31 mouse cellular contexts compared by ENCODE assay signal in genomic region chr2:50456654-50457053, GRCm38 (mm10).
DNase-seq lines count a peak whose midpoint lies in the region; ATAC-seq and TF ChIP-seq lines count a peak whose summit lies in the region.
"Had no signal": no experiment of that assay in that cellular context is flagged by ENCODE, and none has a peak within 500 bp of the region (broad histone marks: within the 10 kb centered on the region; RNA-seq: fewer than 3 reads in every experiment).

No protein-coding gene starts in this region.

- H3K4me3 ChIP-seq in heart, embryonic 13.5 days: no peak overlapping the region
- no peak overlapping the region for H3K4me3 ChIP-seq in heart, embryonic 10.5 days
- H3K4me3 ChIP-seq in kidney, postnatal 0 days (replicated peaks; ENCODE audit: low read depth, low read length): no peak overlapping the region
- no peak overlapping the region for H3K4me3 ChIP-seq in embryonic fibroblast, embryonic 13.5 days (ENCODE audit: insufficient read depth, low read length)
- H3K4me3 ChIP-seq: embryonic facial prominence, embryonic 15.5 days; forebrain, embryonic 13.5 days; hindbrain, embryonic 12.5 days; layer of hippocampus, adult 2 months; limb, embryonic 10.5 days; limb, embryonic 15.5 days; liver, embryonic 13.5 days; midbrain, embryonic 10.5 days; neural tube, embryonic 13.5 days had no signal

- TF ChIP-seq CTCF in kidney, postnatal 0 days (IDR thresholded peaks at IDR 0.05; ENCODE audit: low read depth): no peak
- no peak for TF ChIP-seq CTCF in embryonic fibroblast, embryonic 13.5 days (IDR thresholded peaks at IDR 0.05; ENCODE audit: borderline replicate concordance, insufficient read depth, low read length)

- DNase-seq in heart, embryonic 10.5 days (ENCODE audit: low spot score): no peak
- peak; percentile 36 for DNase-seq in kidney, postnatal 0 days (ENCODE audit: low spot score)
- DNase-seq in kidney, postnatal 14 days: no peak
- DNase-seq in adrenal gland, postnatal 4 days (ENCODE audit: low spot score in 2 of 2): no peak
- DNase-seq in urinary bladder, postnatal 4 days (ENCODE audit: low spot score in 2 of 2): no peak
- DNase-seq: adrenal gland, postnatal 25 days; B cell, adult 2 months; cerebellum, adult 2 months; cerebellum, postnatal 14 days; gastrocnemius, postnatal 14 days; heart, postnatal 36 days; kidney, postnatal 25 days; liver, embryonic 13.5 days; lung, adult 2 months; lung, postnatal 14 days; right cerebral cortex, postnatal 4 days; thymus, adult 18-20 months; thymus, postnatal 25 days had no signal

- WGBS in heart, embryonic 13.5 days: 0% methylated on average over 1 of the region's 1 CpGs
- WGBS in heart, embryonic 10.5 days: 8% methylated on average over 1 of the region's 1 CpGs
- 52% methylated on average over 1 of the region's 1 CpGs for WGBS in kidney, postnatal 0 days

- H3K27ac ChIP-seq in heart, embryonic 13.5 days (replicated peaks): peak overlapping the region; percentile 33; the same call in 1 of the 2 replicates
- H3K27ac ChIP-seq in heart, embryonic 10.5 days: no peak overlapping the region
- no peak overlapping the region for H3K27ac ChIP-seq in kidney, postnatal 0 days
- H3K27ac ChIP-seq in embryonic fibroblast, embryonic 13.5 days (ENCODE audit: insufficient read depth, low read length): peak overlapping the region; percentile 84
- H3K27ac ChIP-seq: embryonic facial prominence, embryonic 15.5 days; forebrain, embryonic 13.5 days; hindbrain, embryonic 12.5 days; hindbrain, postnatal 0 days; layer of hippocampus, adult 2 months; limb, embryonic 10.5 days; limb, embryonic 15.5 days; liver, embryonic 13.5 days; midbrain, embryonic 10.5 days; neural tube, embryonic 13.5 days; stomach, postnatal 0 days had no signal

- H3K9me3 ChIP-seq in heart, embryonic 13.5 days: peaks cover 12% of the 10 kb centered on the region
- peaks cover 3% of the 10 kb centered on the region; the same call in 1 of the 2 replicates for H3K9me3 ChIP-seq in heart, embryonic 10.5 days
- peaks cover 9% of the 10 kb centered on the region for H3K9me3 ChIP-seq in kidney, postnatal 0 days (replicated peaks; ENCODE audit: low read length)
- H3K9me3 ChIP-seq: embryonic facial prominence, embryonic 15.5 days; limb, embryonic 10.5 days; limb, embryonic 15.5 days; liver, embryonic 13.5 days had no signal

- no peaks in the 10 kb centered on the region for H3K27me3 ChIP-seq in heart, embryonic 13.5 days (replicated peaks)
- no peaks in the 10 kb centered on the region for H3K27me3 ChIP-seq in heart, embryonic 10.5 days (ENCODE audit: insufficient read depth, poor library complexity, severe bottlenecking)
- H3K27me3 ChIP-seq in kidney, postnatal 0 days (ENCODE audit: insufficient read depth, low read length): no peaks in the 10 kb centered on the region
- H3K27me3 ChIP-seq: embryonic facial prominence, embryonic 15.5 days; forebrain, embryonic 13.5 days; hindbrain, embryonic 12.5 days; limb, embryonic 15.5 days; liver, embryonic 13.5 days; neural tube, embryonic 13.5 days had no signal

- TF ChIP-seq POLR2A in embryonic fibroblast, embryonic 13.5 days (IDR thresholded peaks at IDR 0.05; ENCODE audit: low read depth, low read length): no peak

- no peaks in the 10 kb centered on the region for H3K36me3 ChIP-seq in heart, embryonic 13.5 days
- no peaks in the 10 kb centered on the region for H3K36me3 ChIP-seq in heart, embryonic 10.5 days
- H3K36me3 ChIP-seq in kidney, postnatal 0 days (ENCODE audit: insufficient read depth, low read length): no peaks in the 10 kb centered on the region
- H3K36me3 ChIP-seq: embryonic facial prominence, embryonic 15.5 days; hindbrain, embryonic 12.5 days; limb, embryonic 10.5 days; limb, embryonic 15.5 days; liver, embryonic 13.5 days; midbrain, embryonic 10.5 days; neural tube, embryonic 13.5 days had no signal

- H3K4me1 ChIP-seq in heart, embryonic 13.5 days: peaks cover 10% of the 10 kb centered on the region
- H3K4me1 ChIP-seq in heart, embryonic 10.5 days: peaks cover 7% of the 10 kb centered on the region
- no peaks in the 10 kb centered on the region for H3K4me1 ChIP-seq in kidney, postnatal 0 days (replicated peaks; ENCODE audit: insufficient read depth, low read length)
- peaks cover 2% of the 10 kb centered on the region; the same call in 1 of the 2 replicates for H3K4me1 ChIP-seq in embryonic fibroblast, embryonic 13.5 days (ENCODE audit: control insufficient read depth, insufficient read depth, low read length)
- H3K4me1 ChIP-seq: embryonic facial prominence, embryonic 15.5 days; forebrain, embryonic 13.5 days; hindbrain, embryonic 12.5 days; limb, embryonic 10.5 days; limb, embryonic 15.5 days; liver, embryonic 13.5 days; midbrain, embryonic 10.5 days; neural tube, embryonic 13.5 days had no signal

- ATAC-seq in heart, embryonic 13.5 days (ENCODE audit: extremely low read depth, insufficient number of reproducible peaks, low FRiP score, low TSS enrichment): no peak
- no peak for ATAC-seq in kidney, postnatal 0 days (replicated peaks; ENCODE audit: low FRiP score, low read depth)
- ATAC-seq: forebrain, embryonic 13.5 days; hindbrain, postnatal 0 days; intestine, embryonic 16.5 days had no signal

- H3K9ac ChIP-seq in heart, embryonic 13.5 days: no peak overlapping the region
- H3K9ac ChIP-seq in kidney, postnatal 0 days (ENCODE audit: low read depth, low read length): no peak overlapping the region
- H3K9ac ChIP-seq: embryonic facial prominence, embryonic 15.5 days; forebrain, embryonic 13.5 days; hindbrain, embryonic 12.5 days; limb, embryonic 15.5 days; liver, embryonic 13.5 days; neural tube, embryonic 13.5 days had no signal

- H3K4me2 ChIP-seq in heart, embryonic 13.5 days: no peak overlapping the region
- H3K4me2 ChIP-seq in kidney, postnatal 0 days (ENCODE audit: low read length): no peak overlapping the region
- H3K4me2 ChIP-seq: embryonic facial prominence, embryonic 15.5 days; forebrain, embryonic 13.5 days; hindbrain, embryonic 12.5 days; limb, embryonic 15.5 days; liver, embryonic 13.5 days; neural tube, embryonic 13.5 days had no signal

Comparison
In these comparisons a context has a peak if more than half of its experiments do, and no peak if none do; other contexts are left out.
1. H3K27ac ChIP-seq: peak in heart, embryonic 13.5 days (single experiment) and embryonic fibroblast, embryonic 13.5 days (single experiment); none in heart, embryonic 10.5 days (single experiment) and kidney, postnatal 0 days (single experiment).